Mouse (Mus musculus) layer of hippocampus, adult 2 months (tissue): ENCODE data around the gene Cpm. TPM values are rescaled to one million over a fixed set of nuclear protein-coding genes. Genes with fewer than 3 reads are reported as not detected.

ENCODE experiments used
- DNase-seq, 2 experiments: peaks; one replicate each; pipeline ENCODE4 v3.0.0; 2022; ENCODE audit warnings: low spot score in 2 of 2
- H3K27ac ChIP-seq: fragments of 200-600 bp; 2 replicates; pipeline ENCODE4 v1.8.1; 2022
- H3K4me3 ChIP-seq: fragments of 200-600 bp; 2 replicates; pipeline ENCODE4 v1.8.1; 2022; ENCODE audit warnings: mild to moderate bottlenecking
- CTCF ChIP-seq: fragments of 200-600 bp; conservative IDR thresholded peaks from 2 replicates; pipeline ENCODE4 v1.8.1; 2022; ENCODE audit warnings: antibody characterized with exemption, mild to moderate bottlenecking, moderate library complexity
- total RNA-seq, 2 experiments: library from RNA; stranded (reverse); gene quantifications; 2 replicates each; pipeline ENCODE4 v1.2.3; 2021

Cpm gene
- total RNA-seq, 2 experiments from 2014 or later = 8.5 to 9.7 TPM

- no peak for TF ChIP-seq CTCF
- no peak overlapping the region for H3K4me3 ChIP-seq
- no peak overlapping the region for H3K27ac ChIP-seq
- DNase-seq = no peak
Measured at GRCm38 (mm10) chr10:117624655-117625497, 4.4 kb upstream of the Cpm start.

GRCm38 (mm10) chr10:117625500-117626296 lies 3.6 kb upstream of the Cpm start:
- no peak for DNase-seq
- no peak for TF ChIP-seq CTCF
- H3K27ac ChIP-seq = no peak overlapping the region
- no peak overlapping the region for H3K4me3 ChIP-seq

GRCm38 (mm10) chr10:117626297-117626613 lies 3.0 kb upstream of the Cpm start:
- no peak for DNase-seq
- Histone ChIP-seq H3K4me3 (no peak overlapping the region), H3K27ac (no peak overlapping the region)
- TF ChIP-seq CTCF = no peak

- Histone ChIP-seq H3K4me3 (no peak overlapping the region), H3K27ac (no peak overlapping the region)
- no peak for DNase-seq
- TF ChIP-seq CTCF = no peak
Measured at GRCm38 (mm10) chr10:117626840-117627615, 2.3 kb upstream of the Cpm start.

- Histone ChIP-seq H3K27ac (no peak overlapping the region), H3K4me3 (no peak overlapping the region)
- TF ChIP-seq CTCF = no peak
- no peak for DNase-seq
Measured at GRCm38 (mm10) chr10:117627616-117627930, 1.7 kb upstream of the Cpm start.

GRCm38 (mm10) chr10:117627949-117628348 lies 1.4 kb upstream of the Cpm start:
- H3K27ac ChIP-seq = no peak overlapping the region
- H3K4me3 ChIP-seq = no peak overlapping the region
- no peak for TF ChIP-seq CTCF
- no peak for DNase-seq

- no peak for DNase-seq
- peak overlapping the region; percentile 64 for H3K4me3 ChIP-seq
- TF ChIP-seq CTCF = no peak
- H3K27ac ChIP-seq = no peak overlapping the region
Measured at GRCm38 (mm10) chr10:117628363-117629168, 734 bp upstream of the Cpm start.

GRCm38 (mm10) chr10:117630176-117630575 lies 876 bp downstream of the Cpm start:
- no peak for DNase-seq
- Histone ChIP-seq H3K27ac (no peak overlapping the region), H3K4me3 (peak overlapping the region; percentile 64)
- no peak for TF ChIP-seq CTCF

GRCm38 (mm10) chr10:117630810-117631209 lies 1.5 kb downstream of the Cpm start:
- TF ChIP-seq CTCF = no peak
- no peak overlapping the region; the same call in 1 of the 2 replicates for H3K4me3 ChIP-seq
- no peak overlapping the region for H3K27ac ChIP-seq
- DNase-seq = no peak

GRCm38 (mm10) chr10:117631562-117632259 lies 2.4 kb downstream of the Cpm start:
- H3K4me3 ChIP-seq = no peak overlapping the region
- no peak overlapping the region for H3K27ac ChIP-seq
- no peak for DNase-seq
- no peak for TF ChIP-seq CTCF

- no peak for TF ChIP-seq CTCF
- no peak overlapping the region for H3K4me3 ChIP-seq
- no peak overlapping the region for H3K27ac ChIP-seq
- no peak for DNase-seq
Measured at GRCm38 (mm10) chr10:117632394-117632793, 3.1 kb downstream of the Cpm start.
